Mouse (Mus musculus) kidney, embryonic 14.5 days (tissue): ENCODE measurements at regions not wholly inside any gene's neighbourhood (a gene's known extent, or its start where the extent isn't known, plus 50 kb on each side); places are given as distances from the start of the nearest gene placed in this dataset.

ENCODE experiments used
- ATAC-seq: fragments of 200-750 bp; cut with Nextera tagmentation; 2 replicates; pipeline ENCODE4 v1.8.0; 2017; ENCODE audit warnings: moderate number of reproducible peaks, mild to moderate bottlenecking, moderate TSS enrichment, moderate library complexity; ENCODE audit not compliant: low FRiP score, low TSS enrichment
- H3K27ac ChIP-seq: fragments of 300-500 bp; sonication (generic); 2 replicates; pipeline ENCODE4 v1.5.1; 2014; ENCODE audit warnings: low read depth, mild to moderate bottlenecking, low read length, moderate library complexity, mixed read lengths
- H3K27me3 ChIP-seq: fragments of 300-500 bp; sonication (generic); 2 replicates; pipeline ENCODE4 v1.6.1; 2014; ENCODE audit warnings: mild to moderate bottlenecking, low read length; ENCODE audit not compliant: control insufficient read depth, insufficient read depth
- H3K36me3 ChIP-seq: fragments of 300-500 bp; sonication (generic); 2 replicates; pipeline ENCODE4 v1.6.1; 2014; ENCODE audit warnings: low read length, mixed read lengths; ENCODE audit not compliant: control insufficient read depth, insufficient read depth
- H3K4me1 ChIP-seq: fragments of 300-500 bp; sonication (generic); 2 replicates; pipeline ENCODE4 v1.6.1; 2014; ENCODE audit warnings: low read length, mixed read lengths; ENCODE audit not compliant: control insufficient read depth, insufficient read depth
- H3K4me2 ChIP-seq: fragments of 300-500 bp; sonication (generic); replicated peaks from 2 replicates; pipeline ENCODE4 v1.6.1; 2014; ENCODE audit warnings: low read depth, mild to moderate bottlenecking, low read length
- H3K4me3 ChIP-seq: fragments of 300-500 bp; sonication (generic); 2 replicates; pipeline ENCODE4 v1.5.1; 2014; ENCODE audit warnings: mild to moderate bottlenecking, low read length
- H3K9ac ChIP-seq: fragments of 300-500 bp; sonication (generic); 2 replicates; pipeline ENCODE4 v1.6.1; 2014; ENCODE audit warnings: low read depth, mild to moderate bottlenecking, low read length, moderate library complexity
- H3K9me3 ChIP-seq: fragments of 300-500 bp; sonication (generic); 2 replicates; pipeline ENCODE4 v1.6.1; 2016; ENCODE audit warnings: low read length; ENCODE audit not compliant: control insufficient read depth
- WGBS: fragments of 180-500 bp; shearing (Covaris S2); extraction: QIAGEN DNeasy Blood & Tissue Kit; methylation state at CpG from one replicate; pipeline ENCODE4 v1.1.7; 2014; 5-methylcytosine and 5-hydroxymethylcytosine counted together

GRCm38 (mm10) chr2:12758816-12759215 lies 165.0 kb upstream of the Pter start:
- Histone ChIP-seq H3K4me2 (no peak overlapping the region), H3K9ac (no peak overlapping the region), H3K27ac (no peak overlapping the region), H3K36me3 (no peaks in the 10 kb centered on the region), H3K27me3 (no peaks in the 10 kb centered on the region), H3K4me1 (no peaks in the 10 kb centered on the region), H3K9me3 (no peaks in the 10 kb centered on the region), H3K4me3 (no peak overlapping the region)
- no peak for ATAC-seq
- 80% methylated on average over 1 of the region's 1 CpGs for WGBS

GRCm38 (mm10) chr2:12759931-12760330 lies 163.9 kb upstream of the Pter start:
- Histone ChIP-seq H3K36me3 (no peaks in the 10 kb centered on the region), H3K4me2 (no peak overlapping the region), H3K9ac (no peak overlapping the region), H3K4me3 (no peak overlapping the region), H3K9me3 (no peaks in the 10 kb centered on the region), H3K4me1 (no peaks in the 10 kb centered on the region), H3K27me3 (no peaks in the 10 kb centered on the region), H3K27ac (no peak overlapping the region)
- no peak for ATAC-seq
- 90% methylated on average over 3 of the region's 3 CpGs for WGBS

GRCm38 (mm10) chr2:12761461-12761860 lies 162.4 kb upstream of the Pter start:
- H3K36me3 ChIP-seq: no peaks in the 10 kb centered on the region
- H3K4me3 ChIP-seq: no peak overlapping the region
- ATAC-seq: no peak
- H3K9ac ChIP-seq: no peak overlapping the region
- no peaks in the 10 kb centered on the region for H3K9me3 ChIP-seq
- H3K4me1 ChIP-seq: no peaks in the 10 kb centered on the region
- H3K4me2 ChIP-seq: no peak overlapping the region
- WGBS: 74% methylated on average over 3 of the region's 3 CpGs
- H3K27me3 ChIP-seq: no peaks in the 10 kb centered on the region
- H3K27ac ChIP-seq: no peak overlapping the region

GRCm38 (mm10) chr2:12764510-12764909 lies 159.3 kb upstream of the Pter start:
- Histone ChIP-seq H3K9ac (no peak overlapping the region), H3K4me3 (no peak overlapping the region), H3K4me1 (no peaks in the 10 kb centered on the region), H3K4me2 (no peak overlapping the region), H3K36me3 (no peaks in the 10 kb centered on the region), H3K27ac (no peak overlapping the region), H3K27me3 (no peaks in the 10 kb centered on the region), H3K9me3 (no peaks in the 10 kb centered on the region)
- 72% methylated on average over 1 of the region's 1 CpGs for WGBS
- ATAC-seq: no peak

- Histone ChIP-seq H3K9me3 (no peaks in the 10 kb centered on the region), H3K27ac (no peak overlapping the region), H3K36me3 (no peaks in the 10 kb centered on the region), H3K4me2 (no peak overlapping the region), H3K4me3 (no peak overlapping the region), H3K27me3 (no peaks in the 10 kb centered on the region), H3K9ac (no peak overlapping the region), H3K4me1 (no peaks in the 10 kb centered on the region)
- no peak for ATAC-seq
- WGBS: 72% methylated on average over 2 of the region's 2 CpGs
Measured at GRCm38 (mm10) chr2:12765336-12765735, 158.5 kb upstream of the Pter start.

- Histone ChIP-seq H3K27ac (no peak overlapping the region), H3K4me2 (no peak overlapping the region), H3K4me3 (no peak overlapping the region), H3K27me3 (no peaks in the 10 kb centered on the region), H3K9me3 (no peaks in the 10 kb centered on the region), H3K4me1 (no peaks in the 10 kb centered on the region), H3K9ac (no peak overlapping the region), H3K36me3 (no peaks in the 10 kb centered on the region)
- 26% methylated on average over 3 of the region's 3 CpGs for WGBS
- ATAC-seq: no peak
Measured at GRCm38 (mm10) chr2:12776866-12777265, 147.0 kb upstream of the Pter start.

GRCm38 (mm10) chr2:12777696-12778095 lies 146.1 kb upstream of the Pter start:
- ATAC-seq: no peak

GRCm38 (mm10) chr2:12792596-12792995 lies 131.2 kb upstream of the Pter start:
- Histone ChIP-seq H3K36me3 (no peaks in the 10 kb centered on the region), H3K4me2 (no peak overlapping the region), H3K9me3 (no peaks in the 10 kb centered on the region), H3K27me3 (no peaks in the 10 kb centered on the region), H3K4me1 (no peaks in the 10 kb centered on the region), H3K4me3 (no peak overlapping the region), H3K9ac (no peak overlapping the region), H3K27ac (no peak overlapping the region)
- ATAC-seq: no peak
- 85% methylated on average over 2 of the region's 2 CpGs for WGBS

More at GRCm38 (mm10) chr2:12777696-12778095, 146.1 kb upstream of the Pter start:
- H3K4me2 ChIP-seq: no peak overlapping the region
- no peaks in the 10 kb centered on the region for H3K9me3 ChIP-seq
- H3K36me3 ChIP-seq: no peaks in the 10 kb centered on the region
- no peaks in the 10 kb centered on the region for H3K27me3 ChIP-seq
- no peak overlapping the region for H3K9ac ChIP-seq
- no peak overlapping the region for H3K4me3 ChIP-seq
- 48% methylated on average over 2 of the region's 2 CpGs for WGBS
- no peaks in the 10 kb centered on the region for H3K4me1 ChIP-seq
- H3K27ac ChIP-seq: no peak overlapping the region

- no peak for ATAC-seq
- no peaks in the 10 kb centered on the region for H3K9me3 ChIP-seq
- H3K36me3 ChIP-seq: no peaks in the 10 kb centered on the region
- H3K9ac ChIP-seq: no peak overlapping the region
- WGBS: 86% methylated on average over 1 of the region's 1 CpGs
- H3K4me1 ChIP-seq: no peaks in the 10 kb centered on the region
- no peak overlapping the region for H3K27ac ChIP-seq
- H3K27me3 ChIP-seq: no peaks in the 10 kb centered on the region
- no peak overlapping the region for H3K4me3 ChIP-seq
- H3K4me2 ChIP-seq: no peak overlapping the region
Measured at GRCm38 (mm10) chr2:12797615-12798169, 126.1 kb upstream of the Pter start.
